Mouse (Mus musculus) hindbrain, embryonic 12.5 days (tissue): ENCODE measurements around the gene Ip6k3. TPM values are rescaled to one million over a fixed set of nuclear protein-coding genes. Genes with fewer than 3 reads are reported as not detected.

Experiments
- ATAC-seq: fragments of 200-750 bp; cut with Nextera tagmentation; 2 replicates; pipeline ENCODE4 v1.8.0; 2017; ENCODE audit warnings: moderate TSS enrichment; ENCODE audit not compliant: low FRiP score
- H3K27ac ChIP-seq: fragments of 300-500 bp; sonication (generic); 2 replicates; pipeline ENCODE4 v1.5.1; 2016; ENCODE audit warnings: mild to moderate bottlenecking
- H3K27me3 ChIP-seq: fragments of 300-500 bp; sonication (generic); 2 replicates; pipeline ENCODE4 v1.6.1; 2016; ENCODE audit warnings: mild to moderate bottlenecking
- H3K36me3 ChIP-seq: fragments of 300-500 bp; sonication (generic); 2 replicates; pipeline ENCODE4 v1.6.1; 2016; ENCODE audit warnings: mild to moderate bottlenecking
- H3K4me1 ChIP-seq: fragments of 300-500 bp; sonication (generic); 2 replicates; pipeline ENCODE4 v1.6.1; 2016
- H3K4me2 ChIP-seq: fragments of 300-500 bp; sonication (generic); replicated peaks from 2 replicates; pipeline ENCODE4 v1.6.1; 2016; ENCODE audit warnings: mild to moderate bottlenecking
- H3K4me3 ChIP-seq: fragments of 300-500 bp; sonication (generic); 2 replicates; pipeline ENCODE4 v1.5.1; 2016; ENCODE audit warnings: mild to moderate bottlenecking
- H3K9ac ChIP-seq: fragments of 300-500 bp; sonication (generic); 2 replicates; pipeline ENCODE4 v1.6.1; 2016; ENCODE audit warnings: mild to moderate bottlenecking, moderate library complexity
- H3K9me3 ChIP-seq: fragments of 300-500 bp; sonication (generic); replicated peaks from 2 replicates; pipeline ENCODE4 v1.6.1; 2016; ENCODE audit warnings: mild to moderate bottlenecking
- WGBS: fragments of 180-500 bp; shearing (Covaris S2); methylation state at CpG from one replicate; pipeline ENCODE4 v1.1.7; 2016; 5-methylcytosine and 5-hydroxymethylcytosine counted together
- polyA plus RNA-seq: library from polyadenylated mRNA; unstranded; fragments of >200 nt; fragmentation: Nextera tagmentation; extraction: Ambion mirVana; gene quantifications from 2 replicates; pipeline ENCODE4 v1.2.1, GENCODE M21; 2016

Gene Ip6k3
- polyA plus RNA-seq, 1 experiment from 2014 or later = 0.54 TPM

GRCm38 (mm10) chr17:27141971-27142450 lies 25.6 kb downstream of the Ip6k3 start:
- Histone ChIP-seq H3K27ac (0 out of 2 replicates have a peak overlapping the region, but pooled peaks have one; percentile 17), H3K36me3 (no peaks in the 10 kb centered on the region), H3K27me3 (no peaks in the 10 kb centered on the region), H3K9me3 (no peaks in the 10 kb centered on the region), H3K4me3 (no peak overlapping the region), H3K4me1 (peaks cover 64% of the 10 kb centered on the region), H3K9ac (no peak overlapping the region), H3K4me2 (no peak overlapping the region)
- 49% methylated on average over 10 of the region's 10 CpGs for WGBS
- ATAC-seq = no peak

DNA sequence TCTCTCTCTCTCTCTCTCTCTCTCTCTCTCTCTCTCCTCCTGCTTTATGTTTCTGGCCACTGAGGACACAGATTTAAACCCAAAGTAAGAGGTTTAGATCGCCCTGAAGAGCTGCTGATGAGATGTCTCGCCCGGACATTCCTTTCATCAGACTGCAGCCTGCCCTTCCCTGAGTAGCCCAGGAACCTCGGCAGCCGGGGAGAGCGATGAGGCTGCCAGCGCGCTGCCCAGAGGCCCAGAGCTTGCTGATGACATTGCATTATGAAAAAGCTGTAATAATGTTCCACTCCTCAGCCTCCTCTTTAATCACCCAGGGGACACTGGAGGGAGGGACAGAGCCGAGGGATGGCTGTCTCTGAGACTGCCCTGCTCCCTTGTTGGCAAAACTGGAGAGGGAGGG lies 27.3 kb downstream of the Ip6k3 start:
- 0 out of 2 replicates have a peak, but pooled peaks cover 3% of the 10 kb centered on the region for H3K27me3 ChIP-seq
- ATAC-seq = no peak
- no peaks in the 10 kb centered on the region for H3K36me3 ChIP-seq
- no peak overlapping the region for H3K4me2 ChIP-seq
- no peaks in the 10 kb centered on the region for H3K9me3 ChIP-seq
- H3K27ac ChIP-seq = peak overlapping the region; percentile 68
- no peak overlapping the region for H3K9ac ChIP-seq
- peaks cover 51% of the 10 kb centered on the region for H3K4me1 ChIP-seq
- H3K4me3 ChIP-seq = no peak overlapping the region
- 44% methylated on average over 9 of the region's 9 CpGs for WGBS

DNA sequence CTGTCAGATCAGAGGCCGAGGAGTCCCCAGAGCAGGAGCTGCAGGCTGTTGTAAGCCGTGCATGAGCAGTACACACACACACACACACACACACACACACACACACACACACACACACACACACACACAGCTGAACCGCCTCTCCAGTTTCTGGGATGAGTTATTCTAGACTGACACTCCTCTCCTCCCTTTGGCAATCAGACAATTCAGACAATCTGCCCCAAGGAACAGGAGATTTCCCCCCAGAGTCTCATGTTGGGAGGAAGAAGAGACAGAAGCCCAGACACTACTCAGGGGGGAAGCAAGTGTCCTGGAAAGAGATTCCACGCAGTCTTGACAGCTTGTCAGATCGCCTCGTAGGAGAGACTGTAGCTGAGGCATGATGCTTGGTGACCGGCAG lies 28.3 kb downstream of the Ip6k3 start:
- no peak overlapping the region for H3K4me3 ChIP-seq
- no peaks in the 10 kb centered on the region for H3K9me3 ChIP-seq
- peak overlapping the region; percentile 68 for H3K27ac ChIP-seq
- H3K9ac ChIP-seq = no peak overlapping the region
- peaks cover 46% of the 10 kb centered on the region for H3K4me1 ChIP-seq
- H3K36me3 ChIP-seq = no peaks in the 10 kb centered on the region
- no peak overlapping the region for H3K4me2 ChIP-seq
- ATAC-seq = no peak
- WGBS = 39% methylated on average over 7 of the region's 7 CpGs
- peaks cover 7% of the 10 kb centered on the region; the same call in 1 of the 2 replicates for H3K27me3 ChIP-seq

DNA sequence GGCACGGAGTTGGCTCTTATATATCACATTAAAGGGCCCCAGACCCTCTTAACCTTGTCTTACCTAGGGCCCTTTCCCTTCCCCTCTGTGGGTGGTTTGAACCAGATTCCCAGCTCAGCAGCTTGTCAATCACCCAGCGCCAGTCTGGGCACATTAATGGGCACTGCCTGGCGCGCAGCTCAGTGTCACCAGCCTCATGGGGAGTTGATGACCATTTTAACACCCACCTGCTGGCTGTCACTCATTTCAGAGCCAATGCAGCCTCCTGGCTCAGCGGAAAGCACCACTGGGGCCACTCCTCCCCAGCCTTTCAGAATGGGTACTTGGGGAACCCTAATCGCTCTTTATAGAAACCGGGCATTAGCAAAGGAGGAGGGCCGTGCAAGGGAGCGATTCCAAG lies 29.2 kb downstream of the Ip6k3 start:
- peaks cover 45% of the 10 kb centered on the region for H3K4me1 ChIP-seq
- no peak for ATAC-seq
- H3K4me2 ChIP-seq = no peak overlapping the region
- H3K27ac ChIP-seq = no peak overlapping the region
- peaks cover 7% of the 10 kb centered on the region; the same call in 1 of the 2 replicates for H3K27me3 ChIP-seq
- H3K36me3 ChIP-seq = no peaks in the 10 kb centered on the region
- no peak overlapping the region for H3K9ac ChIP-seq
- H3K9me3 ChIP-seq = no peaks in the 10 kb centered on the region
- H3K4me3 ChIP-seq = no peak overlapping the region
- WGBS = 71% methylated on average over 9 of the region's 9 CpGs

- Histone ChIP-seq H3K27ac (no peak overlapping the region), H3K27me3 (peaks cover 7% of the 10 kb centered on the region; the same call in 1 of the 2 replicates), H3K9ac (no peak overlapping the region), H3K36me3 (no peaks in the 10 kb centered on the region), H3K4me3 (no peak overlapping the region), H3K4me2 (no peak overlapping the region), H3K9me3 (no peaks in the 10 kb centered on the region), H3K4me1 (peaks cover 54% of the 10 kb centered on the region)
- no peak for ATAC-seq
- WGBS = 29% methylated on average over 3 of the region's 3 CpGs
Measured at GRCm38 (mm10) chr17:27134715-27135114, 32.9 kb downstream of the Ip6k3 start.

- peaks cover 7% of the 10 kb centered on the region; the same call in 1 of the 2 replicates for H3K27me3 ChIP-seq
- ATAC-seq = peak; percentile 24
Measured at GRCm38 (mm10) chr17:27134187-27134586, 33.4 kb downstream of the Ip6k3 start.

GRCm38 (mm10) chr17:27133551-27134141 lies 33.9 kb downstream of the Ip6k3 start, which contains the start of gene Uqcc2:
TSS of gene Uqcc2 (minus strand) at chr17:27133916.
- Histone ChIP-seq H3K4me1 (peaks cover 49% of the 10 kb centered on the region), H3K27ac (peak within 1 kb of the TSS; percentile 87)
- peak; percentile 91 for ATAC-seq

More at GRCm38 (mm10) chr17:27134187-27134586, 33.4 kb downstream of the Ip6k3 start:
- Histone ChIP-seq H3K4me2 (peak overlapping the region; percentile 52), H3K9ac (0 out of 2 replicates have a peak overlapping the region, but pooled peaks have one; percentile 29), H3K27ac (peak overlapping the region; percentile 87), H3K4me3 (peak overlapping the region; percentile 71), H3K4me1 (peaks cover 52% of the 10 kb centered on the region), H3K36me3 (no peaks in the 10 kb centered on the region), H3K9me3 (no peaks in the 10 kb centered on the region)
- 32% methylated on average over 8 of the region's 9 CpGs for WGBS

GRCm38 (mm10) chr17:27132238-27132637 lies 35.4 kb downstream of the Ip6k3 start:
- no peaks in the 10 kb centered on the region for H3K9me3 ChIP-seq
- H3K9ac ChIP-seq = no peak overlapping the region
- WGBS = 90% methylated on average over 10 of the region's 10 CpGs
- no peaks in the 10 kb centered on the region for H3K36me3 ChIP-seq
- no peak for ATAC-seq
- H3K27me3 ChIP-seq = peaks cover 7% of the 10 kb centered on the region; the same call in 1 of the 2 replicates
- no peak overlapping the region for H3K4me3 ChIP-seq
- no peak overlapping the region for H3K4me2 ChIP-seq
- H3K27ac ChIP-seq = no peak overlapping the region
- peaks cover 50% of the 10 kb centered on the region for H3K4me1 ChIP-seq

More at GRCm38 (mm10) chr17:27133551-27134141, 33.9 kb downstream of the Ip6k3 start, which contains the start of gene Uqcc2:
- Histone ChIP-seq H3K36me3 (no peaks in the 10 kb centered on the region), H3K27me3 (peaks cover 7% of the 10 kb centered on the region; the same call in 1 of the 2 replicates), H3K4me3 (peak within 1 kb of the TSS; percentile 71), H3K9ac (peak within 1 kb of the TSS; percentile 78), H3K4me2 (peak within 1 kb of the TSS; percentile 52), H3K9me3 (no peaks in the 10 kb centered on the region)
- under 1% methylated on average over 46 of the region's 46 CpGs for WGBS

DNA sequence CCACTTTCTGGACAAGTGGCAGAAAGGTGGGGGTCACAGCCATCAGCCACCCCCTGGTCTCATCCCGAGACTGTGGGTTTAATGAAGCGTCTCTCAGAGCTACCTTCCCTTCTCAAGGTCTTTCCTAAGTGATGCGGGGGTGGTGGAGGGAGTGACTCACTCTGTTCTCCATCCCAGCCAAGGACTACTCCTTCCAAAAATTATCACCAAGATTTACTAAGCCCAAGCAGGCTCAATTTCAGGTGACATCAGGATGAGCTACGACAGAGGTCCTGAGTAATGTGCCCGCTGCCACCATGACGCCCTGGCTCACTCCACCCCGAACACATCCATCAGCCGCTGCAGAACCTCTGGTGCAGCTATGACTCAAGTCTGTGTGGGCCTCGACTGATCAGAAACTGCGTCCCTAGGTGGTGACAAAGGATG lies 36.3 kb downstream of the Ip6k3 start:
- no peaks in the 10 kb centered on the region for H3K36me3 ChIP-seq
- WGBS = 85% methylated on average over 10 of the region's 10 CpGs
- no peak overlapping the region for H3K27ac ChIP-seq
- H3K9me3 ChIP-seq = no peaks in the 10 kb centered on the region
- H3K4me2 ChIP-seq = no peak overlapping the region
- H3K4me1 ChIP-seq = peaks cover 50% of the 10 kb centered on the region
- no peak overlapping the region for H3K4me3 ChIP-seq
- H3K27me3 ChIP-seq = peaks cover 7% of the 10 kb centered on the region; the same call in 1 of the 2 replicates
- no peak for ATAC-seq
- peak overlapping the region; percentile 19; the same call in 1 of the 2 replicates for H3K9ac ChIP-seq

DNA sequence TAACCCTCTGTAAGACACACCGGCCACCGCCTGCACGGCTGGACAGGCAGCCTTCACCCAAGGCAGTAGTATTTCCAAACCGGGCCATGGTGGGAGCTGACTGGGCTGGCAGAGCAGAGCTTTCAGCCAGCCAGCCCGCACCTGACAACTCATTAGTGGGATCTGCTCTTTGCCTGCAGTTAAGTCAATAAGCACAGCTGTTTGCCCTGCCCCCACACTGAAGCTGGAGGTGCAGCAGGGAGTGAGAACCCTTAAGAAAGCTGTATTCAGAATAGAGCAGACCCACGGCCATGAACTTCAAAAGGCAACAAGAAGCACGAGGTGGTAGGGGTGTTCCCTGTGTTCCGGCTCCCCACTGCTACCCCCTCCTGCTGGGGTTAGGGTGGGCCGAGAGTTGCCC lies 37.3 kb downstream of the Ip6k3 start:
- Histone ChIP-seq H3K4me2 (no peak overlapping the region), H3K4me1 (peaks cover 55% of the 10 kb centered on the region), H3K27ac (peak overlapping the region; percentile 60)

DNA sequence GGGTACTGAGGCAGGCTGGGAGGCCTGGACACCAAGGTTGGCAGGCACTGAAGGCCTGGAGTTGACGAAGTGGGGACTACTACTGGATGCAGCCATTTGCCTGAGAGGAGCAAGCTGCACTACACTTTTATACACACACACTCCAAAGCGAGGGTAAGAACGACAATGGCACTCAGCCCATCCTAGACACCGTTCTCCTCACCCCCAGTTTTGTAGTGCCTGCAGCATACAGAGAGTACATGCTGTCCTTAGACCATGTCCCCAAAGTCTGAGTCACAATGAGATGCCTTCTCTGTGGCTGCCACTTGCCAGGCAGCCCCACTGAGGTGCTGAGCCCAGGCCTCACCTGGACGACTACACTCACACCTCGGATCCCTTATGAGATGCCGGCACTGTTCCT lies 37.8 kb downstream of the Ip6k3 start:
- peaks cover 2% of the 10 kb centered on the region; the same call in 1 of the 2 replicates for H3K27me3 ChIP-seq
- H3K27ac ChIP-seq = peak overlapping the region; percentile 60; the same call in 1 of the 2 replicates
- H3K9ac ChIP-seq = peak overlapping the region; percentile 42; the same call in 1 of the 2 replicates
- no peaks in the 10 kb centered on the region; the same call in 1 of the 2 replicates for H3K36me3 ChIP-seq
- WGBS = 84% methylated on average over 7 of the region's 7 CpGs
- H3K4me3 ChIP-seq = no peak overlapping the region
- ATAC-seq = no peak
- H3K4me1 ChIP-seq = peaks cover 55% of the 10 kb centered on the region
- H3K4me2 ChIP-seq = no peak overlapping the region
- no peaks in the 10 kb centered on the region for H3K9me3 ChIP-seq

More for the DNA sequence above, 37.3 kb downstream of the Ip6k3 start:
- no peak for ATAC-seq
- peak overlapping the region; percentile 27; the same call in 1 of the 2 replicates for H3K9ac ChIP-seq
- H3K36me3 ChIP-seq = no peaks in the 10 kb centered on the region; the same call in 1 of the 2 replicates
- peaks cover 5% of the 10 kb centered on the region; the same call in 1 of the 2 replicates for H3K27me3 ChIP-seq
- no peak overlapping the region for H3K4me3 ChIP-seq
- H3K9me3 ChIP-seq = no peaks in the 10 kb centered on the region
- 55% methylated on average over 9 of the region's 9 CpGs for WGBS

GRCm38 (mm10) chr17:27129291-27129690 lies 38.3 kb downstream of the Ip6k3 start:
- Histone ChIP-seq H3K9me3 (no peaks in the 10 kb centered on the region), H3K4me3 (no peak overlapping the region), H3K4me1 (peaks cover 54% of the 10 kb centered on the region), H3K36me3 (peaks cover under 1% of the 10 kb centered on the region), H3K27me3 (no peaks in the 10 kb centered on the region), H3K9ac (peak overlapping the region; percentile 42; the same call in 1 of the 2 replicates), H3K27ac (no peak overlapping the region), H3K4me2 (no peak overlapping the region)
- WGBS = 80% methylated on average over 13 of the region's 13 CpGs
- ATAC-seq = no peak
